Mouse (Mus musculus): ENCODE measurements around the gene Lipt2.

Lipt2 gene

GRCm38 (mm10) chr7:100176269-100176668 lies 17.2 kb downstream of the Lipt2 start, which contains the start of gene Kcne3:
Kcne3 (plus strand) TSS chr7:100176502.
- no peak for DNase-seq

GRCm38 (mm10) chr7:100178016-100178890 lies 19.2 kb downstream of the Lipt2 start:
- DNase-seq = peak; percentile 72 to 76

GRCm38 (mm10) chr7:100178891-100179233 lies 19.8 kb downstream of the Lipt2 start:
- DNase-seq = peak in 1 of 2 experiments; percentile 16

GRCm38 (mm10) chr7:100179394-100179793 lies 20.3 kb downstream of the Lipt2 start:
- DNase-seq = no peak

- no peak for DNase-seq
These were observed 20.8 kb downstream of the Lipt2 start for GRCm38 (mm10) chr7:100179836-100180407.

GRCm38 (mm10) chr7:100181176-100181575 lies 22.1 kb downstream of the Lipt2 start:
- no peak for DNase-seq

GRCm38 (mm10) chr7:100181614-100182013 lies 22.5 kb downstream of the Lipt2 start:
- no peak for DNase-seq

GRCm38 (mm10) chr7:100182388-100182787 lies 23.3 kb downstream of the Lipt2 start:
- DNase-seq = peak in 1 of 2 experiments; percentile 24

- DNase-seq = peak in 1 of 2 experiments; percentile 60
These were observed 28.5 kb downstream of the Lipt2 start for GRCm38 (mm10) chr7:100187601-100188000.

- no peak for DNase-seq
These were observed 31.1 kb downstream of the Lipt2 start for GRCm38 (mm10) chr7:100190167-100190566.

- DNase-seq = peak; percentile 43 to 73
These were observed 31.7 kb downstream of the Lipt2 start for GRCm38 (mm10) chr7:100190778-100191177.

- no peak for DNase-seq
These were observed 42.1 kb downstream of the Lipt2 start for GRCm38 (mm10) chr7:100201191-100201590.

- DNase-seq = no peak
These were observed 44.5 kb downstream of the Lipt2 start for GRCm38 (mm10) chr7:100203616-100204015.

GRCm38 (mm10) chr7:100204871-100205270 lies 45.8 kb downstream of the Lipt2 start:
- no peak for DNase-seq

- no peak for DNase-seq
These were observed 47.1 kb downstream of the Lipt2 start for GRCm38 (mm10) chr7:100206144-100206543.

- no peak for DNase-seq
These were observed 48.8 kb downstream of the Lipt2 start for GRCm38 (mm10) chr7:100207886-100208285.

All from lung, postnatal 4 days (tissue).